Mouse (Mus musculus): Measurements from ENCODE around the gene Rhof.

Rhof gene

GRCm38 (mm10) chr5:123132308-123133071 is at the start of gene Rhof:
Gene Rhof, minus strand, starts transcription at chr5:123132692.
- peak; percentile 95 for DNase-seq (ENCODE audit: low read depth, low spot score)

- no peak for DNase-seq (ENCODE audit: low read depth, low spot score)
These were observed 49.0 kb upstream of the Rhof start for GRCm38 (mm10) chr5:123181536-123181935.

GRCm38 (mm10) chr5:123180390-123180789 is 47.9 kb upstream of the Rhof start:
- no peak for DNase-seq (ENCODE audit: low read depth, low spot score)

GRCm38 (mm10) chr5:123178792-123179191 is 46.3 kb upstream of the Rhof start:
- no peak for DNase-seq (ENCODE audit: low read depth, low spot score)

GRCm38 (mm10) chr5:123171646-123172350 is 39.3 kb upstream of the Rhof start:
- DNase-seq (ENCODE audit: low read depth, low spot score): peak; percentile 85

- peak; percentile 3 for DNase-seq (ENCODE audit: low read depth, low spot score)
These were observed 37.9 kb upstream of the Rhof start for GRCm38 (mm10) chr5:123170365-123170764.

GRCm38 (mm10) chr5:123169284-123169683 is 36.8 kb upstream of the Rhof start, which contains the start of gene Psmd9:
Gene Psmd9, plus strand, starts transcription at chr5:123169413.
- DNase-seq (ENCODE audit: low read depth, low spot score): no peak

GRCm38 (mm10) chr5:123167591-123167990 is 35.1 kb upstream of the Rhof start:
- DNase-seq (ENCODE audit: low read depth, low spot score): peak; percentile 60

- DNase-seq (ENCODE audit: low read depth, low spot score): no peak
These were observed 33.9 kb upstream of the Rhof start for GRCm38 (mm10) chr5:123166437-123166836.

- DNase-seq (ENCODE audit: low read depth, low spot score): no peak
These were observed 30.4 kb upstream of the Rhof start for GRCm38 (mm10) chr5:123162942-123163341.

GRCm38 (mm10) chr5:123160341-123160740 is 27.8 kb upstream of the Rhof start:
- DNase-seq (ENCODE audit: low read depth, low spot score): no peak

- DNase-seq (ENCODE audit: low read depth, low spot score): no peak
These were observed 27.4 kb upstream of the Rhof start for GRCm38 (mm10) chr5:123159866-123160265.

- no peak for DNase-seq (ENCODE audit: low read depth, low spot score)
These were observed 27.0 kb upstream of the Rhof start for GRCm38 (mm10) chr5:123159446-123159845.

- DNase-seq (ENCODE audit: low read depth, low spot score): no peak
These were observed 25.5 kb upstream of the Rhof start for GRCm38 (mm10) chr5:123157972-123158371.

GRCm38 (mm10) chr5:123156763-123157162 is 24.3 kb upstream of the Rhof start:
- DNase-seq (ENCODE audit: low read depth, low spot score): no peak

GRCm38 (mm10) chr5:123155425-123155824 is 22.9 kb upstream of the Rhof start:
- peak; percentile 86 for DNase-seq (ENCODE audit: low read depth, low spot score)

- no peak for DNase-seq (ENCODE audit: low read depth, low spot score)
These were observed 20.4 kb upstream of the Rhof start for GRCm38 (mm10) chr5:123152901-123153300.

- no peak for DNase-seq (ENCODE audit: low read depth, low spot score)
These were observed 19.3 kb upstream of the Rhof start for GRCm38 (mm10) chr5:123151707-123152362.

- DNase-seq (ENCODE audit: low read depth, low spot score): peak; percentile 87
These were observed 18.6 kb upstream of the Rhof start for GRCm38 (mm10) chr5:123151077-123151476.

- DNase-seq (ENCODE audit: low read depth, low spot score): peak; percentile 92
These were observed 18.1 kb upstream of the Rhof start for GRCm38 (mm10) chr5:123150641-123151040.

GRCm38 (mm10) chr5:123149451-123150400 is 17.2 kb upstream of the Rhof start:
- peak; percentile 90 for DNase-seq (ENCODE audit: low read depth, low spot score)

All from CD4-positive helper T cell, adult 2 months (primary cell).